Mouse (Mus musculus) spleen, postnatal 14 days (tissue): ENCODE measurements around the gene Crygn.

Experiments
- DNase-seq, 2 experiments: peaks; one replicate each; pipeline ENCODE4 v3.0.0; 2021 to 2022; ENCODE audit warnings: low spot score in 2 of 2

Gene Crygn

GRCm38 (mm10) chr5:24747533-24747932 is 10.3 kb downstream of the Crygn start:
- no peak for DNase-seq

GRCm38 (mm10) chr5:24743956-24744355 is 13.9 kb downstream of the Crygn start:
- DNase-seq = no peak

- DNase-seq = no peak
These were observed 16.5 kb downstream of the Crygn start for GRCm38 (mm10) chr5:24741172-24741885.

- peak; percentile 39 to 49 for DNase-seq
These were observed 18.6 kb downstream of the Crygn start for GRCm38 (mm10) chr5:24739141-24739753.

- no peak for DNase-seq
These were observed 19.3 kb downstream of the Crygn start for GRCm38 (mm10) chr5:24738517-24738916.

GRCm38 (mm10) chr5:24737595-24737994 is 20.2 kb downstream of the Crygn start:
- no peak for DNase-seq

- DNase-seq = no peak
These were observed 23.9 kb downstream of the Crygn start for GRCm38 (mm10) chr5:24733771-24734426.

- no peak for DNase-seq
These were observed 24.7 kb downstream of the Crygn start for GRCm38 (mm10) chr5:24733134-24733533.

- DNase-seq = no peak
These were observed 26.8 kb downstream of the Crygn start for GRCm38 (mm10) chr5:24730986-24731385.

GRCm38 (mm10) chr5:24730488-24730871 is 27.3 kb downstream of the Crygn start, which contains the start of gene Wdr86:
Wdr86 (minus strand) TSS chr5:24730727.
- DNase-seq = no peak

- no peak for DNase-seq
These were observed 27.9 kb downstream of the Crygn start for GRCm38 (mm10) chr5:24729797-24730487.

- DNase-seq = no peak
These were observed 30.6 kb downstream of the Crygn start for GRCm38 (mm10) chr5:24726901-24727836.

- no peak for DNase-seq
These were observed 31.9 kb downstream of the Crygn start for GRCm38 (mm10) chr5:24725897-24726296.

GRCm38 (mm10) chr5:24724805-24725204 is 33.0 kb downstream of the Crygn start:
- no peak for DNase-seq

GRCm38 (mm10) chr5:24724270-24724634 is 33.6 kb downstream of the Crygn start:
- DNase-seq = no peak

GRCm38 (mm10) chr5:24723527-24724269 is 34.1 kb downstream of the Crygn start:
- DNase-seq = no peak

GRCm38 (mm10) chr5:24719852-24720251 is 38.0 kb downstream of the Crygn start:
- DNase-seq = no peak

- no peak for DNase-seq
These were observed 39.7 kb downstream of the Crygn start for GRCm38 (mm10) chr5:24718076-24718475.

GRCm38 (mm10) chr5:24713987-24714386 is 43.8 kb downstream of the Crygn start:
- DNase-seq = no peak

GRCm38 (mm10) chr5:24713199-24713598 is 44.6 kb downstream of the Crygn start:
- DNase-seq = no peak

- DNase-seq = no peak
These were observed 46.2 kb downstream of the Crygn start for GRCm38 (mm10) chr5:24711615-24712014.
